Mouse (Mus musculus): ENCODE measurements around the gene Cldn34b1. TPM values are rescaled to one million over a fixed set of nuclear protein-coding genes. Genes with fewer than 3 reads are reported as not detected.
"Not testable (repeated sequence)": the region's sequence is repeated elsewhere in the genome, so short reads cannot be mapped to it uniquely, and the experiment has no call there.

Gene Cldn34b1
- polyA plus RNA-seq (2015; fragmentation: Nextera tagmentation; extraction: Ambion mirVana) = not detected in 2 replicates

DNA sequence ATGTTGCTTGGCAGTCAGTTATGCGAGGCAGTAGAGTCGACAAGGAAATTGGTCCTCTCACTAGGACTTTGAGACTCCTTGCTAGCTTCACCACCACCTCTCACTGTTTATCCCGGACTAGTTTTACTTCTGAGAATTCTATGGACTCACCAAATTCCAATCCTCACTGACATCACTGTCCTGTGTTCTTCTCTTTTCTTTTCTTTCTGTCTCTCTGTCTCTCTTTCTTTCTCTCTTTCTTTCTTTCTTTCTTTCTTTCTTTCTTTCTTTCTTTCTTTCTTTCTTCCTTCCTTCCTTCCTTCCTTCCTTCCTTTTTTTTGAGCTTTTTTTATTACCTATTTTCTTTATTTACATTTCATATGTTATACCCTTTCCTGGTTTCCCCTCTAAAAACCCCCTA lies at the start of gene Cldn34b1:
Cldn34b1 (minus strand) TSS at position 101 of the 400 bp plus-strand sequence.
- not testable (repeated sequence) for ATAC-seq (replicated peaks; ENCODE audit: low FRiP score, low read depth)

GRCm38 (mm10) chrX:154935887-154936286 lies 45.8 kb upstream of the Cldn34b1 start, which contains the start of gene Magea6:
TSS of gene Magea6 (minus strand) at chrX:154935987.
- not testable (repeated sequence) for H3K9me3 ChIP-seq (replicated peaks; ENCODE audit: low read length); H3K36me3 ChIP-seq (ENCODE audit: insufficient read depth, low read length); DNase-seq (ENCODE audit: low spot score); H3K9ac ChIP-seq (ENCODE audit: low read depth, low read length); H3K4me1 ChIP-seq (replicated peaks; ENCODE audit: insufficient read depth, low read length); H3K27me3 ChIP-seq (ENCODE audit: insufficient read depth, low read length); H3K4me2 ChIP-seq (ENCODE audit: low read length); ATAC-seq (replicated peaks; ENCODE audit: low FRiP score, low read depth); H3K27ac ChIP-seq; H3K4me3 ChIP-seq (replicated peaks; ENCODE audit: low read depth, low read length)
- WGBS = 69% methylated on average over 1 of the region's 1 CpGs

More for the DNA sequence above, at the start of gene Cldn34b1:
- not testable (repeated sequence) for H3K27me3 ChIP-seq (ENCODE audit: insufficient read depth, low read length); H3K36me3 ChIP-seq (ENCODE audit: insufficient read depth, low read length); H3K4me1 ChIP-seq (replicated peaks; ENCODE audit: insufficient read depth, low read length); H3K9me3 ChIP-seq (replicated peaks; ENCODE audit: low read length); H3K27ac ChIP-seq; H3K4me2 ChIP-seq (ENCODE audit: low read length); DNase-seq (ENCODE audit: low spot score); H3K9ac ChIP-seq (ENCODE audit: low read depth, low read length); H3K4me3 ChIP-seq (replicated peaks; ENCODE audit: low read depth, low read length)
- WGBS = 83% methylated on average over 3 of the region's 3 CpGs

Other genes with a start within 250 kb of the Cldn34b1 start
- gene Magea6, start 45.7 kb upstream of the Cldn34b1 start, polyA plus RNA-seq (2015; fragmentation: Nextera tagmentation; extraction: Ambion mirVana) = not detected in 2 replicates
- gene Magea3, start 59.2 kb upstream of the Cldn34b1 start, polyA plus RNA-seq (2015; fragmentation: Nextera tagmentation; extraction: Ambion mirVana) = not detected in 2 replicates
- gene Magea8, start 105.6 kb upstream of the Cldn34b1 start, polyA plus RNA-seq (2015; fragmentation: Nextera tagmentation; extraction: Ambion mirVana) = not detected in 2 replicates
- not detected in 2 replicates for gene Magea5, start 172.9 kb upstream of the Cldn34b1 start, polyA plus RNA-seq (2015; fragmentation: Nextera tagmentation; extraction: Ambion mirVana)
- gene Magea1, start 199.5 kb upstream of the Cldn34b1 start, polyA plus RNA-seq (2015; fragmentation: Nextera tagmentation; extraction: Ambion mirVana) = not detected in 2 replicates
- not detected in 2 replicates for gene Magea2, start 203.4 kb upstream of the Cldn34b1 start, polyA plus RNA-seq (2015; fragmentation: Nextera tagmentation; extraction: Ambion mirVana)
- 0.17 TPM in 1 of 2 replicates, not detected in the other for gene Cldn34b2, start 238.1 kb upstream of the Cldn34b1 start, polyA plus RNA-seq (2015; fragmentation: Nextera tagmentation; extraction: Ambion mirVana)

Measured in kidney, postnatal 0 days (tissue).